Mouse (Mus musculus) liver, embryonic 11.5 days (tissue): Measurements from ENCODE around the gene Gm38393. TPM values are rescaled to one million over a fixed set of nuclear protein-coding genes. Genes with fewer than 3 reads are reported as not detected.

Source experiments
- ATAC-seq: fragments of 200-750 bp; cut with Nextera tagmentation; replicated peaks from 2 replicates; pipeline ENCODE4 v1.8.0; 2017; ENCODE audit warnings: moderate number of reproducible peaks, mild to moderate bottlenecking, moderate TSS enrichment, moderate library complexity; ENCODE audit not compliant: low FRiP score
- DNase-seq: peaks from one replicate; pipeline ENCODE4 v3.0.0-alpha.2; 2017; ENCODE audit warnings: low spot score
- H3K27ac ChIP-seq: fragments of 300-500 bp; sonication (generic); 2 replicates; pipeline ENCODE4 v1.5.1; 2014; ENCODE audit warnings: mild to moderate bottlenecking, low read depth, low read length, control low read depth
- H3K27me3 ChIP-seq: fragments of 300-500 bp; sonication (generic); replicated peaks from 2 replicates; pipeline ENCODE4 v1.6.1; 2014; ENCODE audit warnings: low read length, mixed read lengths; ENCODE audit not compliant: control insufficient read depth, insufficient read depth
- H3K36me3 ChIP-seq: fragments of 300-500 bp; sonication (generic); 2 replicates; pipeline ENCODE4 v1.6.1; 2014; ENCODE audit warnings: mild to moderate bottlenecking, low read length, moderate library complexity, mixed read lengths; ENCODE audit not compliant: control insufficient read depth, insufficient read depth
- H3K4me1 ChIP-seq: fragments of 300-500 bp; sonication (generic); replicated peaks from 2 replicates; pipeline ENCODE4 v1.6.1; 2014; ENCODE audit warnings: low read length, mixed read lengths; ENCODE audit not compliant: control insufficient read depth, insufficient read depth
- H3K4me2 ChIP-seq: fragments of 300-500 bp; sonication (generic); 2 replicates; pipeline ENCODE4 v1.6.1; 2014; ENCODE audit warnings: mild to moderate bottlenecking, control low read depth, moderate library complexity
- H3K4me3 ChIP-seq: fragments of 300-500 bp; sonication (generic); 2 replicates; pipeline ENCODE4 v1.5.1; 2014; ENCODE audit warnings: low read depth, low read length, control low read depth
- H3K9ac ChIP-seq: fragments of 300-500 bp; sonication (generic); 2 replicates; pipeline ENCODE4 v1.6.1; 2014; ENCODE audit warnings: low read depth, low read length, control low read depth
- H3K9me3 ChIP-seq: fragments of 300-500 bp; sonication (generic); 2 replicates; pipeline ENCODE4 v1.6.1; 2016; ENCODE audit warnings: low read length, inconsistent platforms, mixed read lengths; ENCODE audit not compliant: control insufficient read depth
- WGBS: fragments of 180-500 bp; shearing (Covaris S2); extraction: QIAGEN DNeasy Blood & Tissue Kit; methylation state at CpG from one replicate; pipeline ENCODE4 v1.1.7; 2014; 5-methylcytosine and 5-hydroxymethylcytosine counted together
- polyA plus RNA-seq: library from polyadenylated mRNA; unstranded; fragments of >200 nt; fragmentation: Nextera tagmentation; extraction: Ambion mirVana; gene quantifications from 2 replicates; pipeline ENCODE4 v1.2.1, GENCODE M21; 2014

Gene Gm38393
- polyA plus RNA-seq, 1 experiment from 2014 or later: 0.53 TPM

- 78% methylated on average over 1 of the region's 1 CpGs for WGBS
- Histone ChIP-seq H3K9ac (no peak overlapping the region), H3K4me3 (no peak overlapping the region), H3K9me3 (no peaks in the 10 kb centered on the region), H3K4me1 (no peaks in the 10 kb centered on the region), H3K27me3 (no peaks in the 10 kb centered on the region), H3K4me2 (no peak overlapping the region), H3K36me3 (no peaks in the 10 kb centered on the region), H3K27ac (no peak overlapping the region)
- ATAC-seq (no peak), DNase-seq (no peak)
Measured at GRCm38 (mm10) chr7:59978646-59979045, 26.2 kb downstream of the Gm38393 start.

Other genes with a start within 250 kb of the Gm38393 start
- 28.3 and 32.7 TPM in 2 replicates for gene Snurf, start within 50 bp of the Gm38393 start, polyA plus RNA-seq
- gene Snrpn, start 135.2 kb upstream of the Gm38393 start, polyA plus RNA-seq: 36.5 and 39.8 TPM in 2 replicates